Mouse (Mus musculus): Measurements from ENCODE around the gene Afmid.

GRCm38 (mm10) chr11:117888168-117888852 lies 62.6 kb downstream of the Afmid start:
- TF ChIP-seq CTCF (IDR thresholded peaks at IDR 0.05) = no peak
- no peak for TF ChIP-seq EP300 (IDR thresholded peaks at IDR 0.05)

Data from lung, postnatal 0 days (tissue).